Mouse (Mus musculus) embryonic facial prominence, embryonic 15.5 days (tissue): ENCODE data around the gene Ddo. TPM values are rescaled to one million over a fixed set of nuclear protein-coding genes. Genes with fewer than 3 reads are reported as not detected.

ENCODE experiments used
- ATAC-seq: fragments of 200-750 bp; cut with Nextera tagmentation; 2 replicates; pipeline ENCODE4 v1.8.0; 2017; ENCODE audit warnings: low read depth, moderate TSS enrichment; ENCODE audit not compliant: insufficient number of reproducible peaks, low FRiP score, low TSS enrichment
- H3K27ac ChIP-seq: fragments of 300-500 bp; sonication (generic); replicated peaks from 2 replicates; pipeline ENCODE4 v1.5.1; 2015; ENCODE audit warnings: mild to moderate bottlenecking, inconsistent platforms
- H3K27me3 ChIP-seq: fragments of 300-500 bp; sonication (generic); 2 replicates; pipeline ENCODE4 v1.6.1; 2015; ENCODE audit warnings: inconsistent platforms
- H3K36me3 ChIP-seq: fragments of 300-500 bp; sonication (generic); 2 replicates; pipeline ENCODE4 v1.6.1; 2015; ENCODE audit warnings: mild to moderate bottlenecking, inconsistent platforms
- H3K4me1 ChIP-seq: fragments of 300-500 bp; sonication (generic); 2 replicates; pipeline ENCODE4 v1.6.1; 2015; ENCODE audit warnings: inconsistent platforms
- H3K4me2 ChIP-seq: fragments of 300-500 bp; sonication (generic); replicated peaks from 2 replicates; pipeline ENCODE4 v1.6.1; 2015; ENCODE audit warnings: mild to moderate bottlenecking, inconsistent platforms
- H3K4me3 ChIP-seq: fragments of 300-500 bp; sonication (generic); replicated peaks from 2 replicates; pipeline ENCODE4 v1.5.1; 2015; ENCODE audit warnings: mild to moderate bottlenecking, inconsistent platforms
- H3K9ac ChIP-seq: fragments of 300-500 bp; sonication (generic); 2 replicates; pipeline ENCODE4 v1.6.1; 2015; ENCODE audit warnings: inconsistent platforms
- H3K9me3 ChIP-seq: fragments of 300-500 bp; sonication (generic); replicated peaks from 2 replicates; pipeline ENCODE4 v1.6.1; 2016; ENCODE audit warnings: inconsistent platforms
- WGBS: fragments of 180-500 bp; shearing (Covaris S2); methylation state at CpG from one replicate; pipeline ENCODE4 v1.1.7; 2015; 5-methylcytosine and 5-hydroxymethylcytosine counted together
- polyA plus RNA-seq: library from polyadenylated mRNA; unstranded; fragments of >200 nt; fragmentation: Nextera tagmentation; extraction: Ambion mirVana; gene quantifications from 2 replicates; pipeline ENCODE4 v1.2.1, GENCODE M21; 2015

The Ddo gene
- polyA plus RNA-seq, 1 experiment from 2014 or later: 2.8 TPM

GRCm38 (mm10) chr10:40716713-40717112 is 86.9 kb downstream of the Ddo start:
- 70% methylated on average over 3 of the region's 3 CpGs for WGBS
- Histone ChIP-seq H3K4me2 (no peak overlapping the region), H3K4me3 (no peak overlapping the region), H3K36me3 (no peaks in the 10 kb centered on the region), H3K9ac (no peak overlapping the region), H3K27ac (no peak overlapping the region), H3K4me1 (peaks cover 5% of the 10 kb centered on the region; the same call in 1 of the 2 replicates), H3K9me3 (no peaks in the 10 kb centered on the region), H3K27me3 (no peaks in the 10 kb centered on the region)
- ATAC-seq: no peak

DNA sequence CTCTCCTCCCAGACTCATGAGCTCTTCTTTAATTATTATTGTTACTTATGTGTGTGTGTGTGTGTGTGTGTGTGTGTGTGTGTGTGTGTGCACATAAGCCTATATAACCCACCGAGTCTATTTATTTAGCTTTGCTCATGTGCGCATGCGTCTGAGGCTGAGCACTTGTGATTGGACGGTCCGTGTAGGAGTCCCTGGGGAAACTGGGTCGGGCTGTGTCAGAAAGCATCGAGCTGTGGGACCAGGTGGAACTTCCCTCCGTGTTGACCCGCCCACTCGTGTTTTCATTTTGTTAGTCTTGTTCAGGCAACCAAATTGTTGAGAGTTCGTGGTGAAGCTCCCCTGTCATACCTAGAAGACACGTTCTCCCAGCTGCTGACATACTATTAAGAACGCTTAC is 88.6 kb downstream of the Ddo start:
- H3K27me3 ChIP-seq: no peaks in the 10 kb centered on the region
- 92% methylated on average over 13 of the region's 13 CpGs for WGBS
- peaks cover 4% of the 10 kb centered on the region; the same call in 1 of the 2 replicates for H3K4me1 ChIP-seq
- no peak overlapping the region for H3K4me2 ChIP-seq
- H3K36me3 ChIP-seq: no peaks in the 10 kb centered on the region
- H3K9me3 ChIP-seq: no peaks in the 10 kb centered on the region
- H3K4me3 ChIP-seq: no peak overlapping the region
- ATAC-seq: no peak
- H3K27ac ChIP-seq: no peak overlapping the region
- H3K9ac ChIP-seq: no peak overlapping the region

GRCm38 (mm10) chr10:40719062-40719461 is 89.3 kb downstream of the Ddo start:
- Histone ChIP-seq H3K4me3 (no peak overlapping the region), H3K27me3 (no peaks in the 10 kb centered on the region), H3K9me3 (no peaks in the 10 kb centered on the region), H3K4me1 (peaks cover 2% of the 10 kb centered on the region; the same call in 1 of the 2 replicates), H3K4me2 (no peak overlapping the region), H3K36me3 (no peaks in the 10 kb centered on the region), H3K9ac (no peak overlapping the region), H3K27ac (no peak overlapping the region)
- ATAC-seq: no peak
- WGBS: 53% methylated on average over 6 of the region's 6 CpGs

- H3K4me3 ChIP-seq: no peak overlapping the region
- H3K27me3 ChIP-seq: no peaks in the 10 kb centered on the region
- H3K9me3 ChIP-seq: no peaks in the 10 kb centered on the region
- ATAC-seq: no peak
- H3K4me1 ChIP-seq: peaks cover 2% of the 10 kb centered on the region; the same call in 1 of the 2 replicates
- no peak overlapping the region for H3K4me2 ChIP-seq
- no peaks in the 10 kb centered on the region for H3K36me3 ChIP-seq
- 52% methylated on average over 5 of the region's 5 CpGs for WGBS
- no peak overlapping the region for H3K9ac ChIP-seq
- peak overlapping the region; percentile 68 for H3K27ac ChIP-seq
These were observed 91.1 kb downstream of the Ddo start for GRCm38 (mm10) chr10:40720883-40721282.

DNA sequence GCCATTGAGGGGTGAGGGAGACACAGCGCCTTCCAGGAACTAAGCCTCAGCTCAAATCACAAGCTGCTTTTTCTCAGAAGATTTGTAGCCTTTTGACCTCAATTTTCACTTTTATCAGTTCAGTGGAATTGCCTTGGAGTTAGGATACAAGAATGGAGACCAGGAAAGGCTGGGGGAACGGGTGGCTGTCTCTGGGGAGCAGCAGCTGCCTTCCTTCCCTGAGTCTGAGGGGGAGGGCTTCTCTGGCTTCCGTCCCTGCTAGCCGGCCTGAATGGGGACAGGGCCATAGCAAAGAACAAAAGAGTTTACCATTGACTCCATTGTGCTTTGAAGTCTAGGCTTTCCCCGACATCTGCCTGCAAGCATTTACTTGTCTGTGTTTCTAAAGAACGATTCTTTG is 94.5 kb downstream of the Ddo start:
- Histone ChIP-seq H3K36me3 (no peaks in the 10 kb centered on the region), H3K27ac (no peak overlapping the region), H3K4me3 (no peak overlapping the region), H3K4me2 (no peak overlapping the region), H3K9me3 (no peaks in the 10 kb centered on the region), H3K4me1 (peaks cover 12% of the 10 kb centered on the region), H3K27me3 (no peaks in the 10 kb centered on the region), H3K9ac (no peak overlapping the region)
- ATAC-seq: no peak
- WGBS: 39% methylated on average over 6 of the region's 6 CpGs

DNA sequence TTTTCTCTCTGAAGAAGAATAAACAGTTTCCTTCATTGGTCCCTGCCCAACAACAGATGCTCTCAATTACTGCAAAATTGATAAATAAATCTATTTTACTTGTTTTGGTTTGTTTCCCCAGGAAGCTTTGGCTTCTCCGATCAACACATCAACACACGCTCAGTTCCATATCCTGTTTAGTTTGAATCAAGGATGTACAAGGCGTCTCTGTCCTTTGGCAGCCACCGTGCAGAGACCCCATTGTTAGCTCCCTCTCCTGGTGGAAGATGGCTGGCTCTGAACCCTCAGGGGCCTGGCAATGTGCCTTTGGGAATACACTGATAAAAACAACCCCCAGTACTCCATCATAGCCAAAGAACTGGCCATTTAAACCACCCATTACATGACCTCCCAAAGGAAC is 95.3 kb downstream of the Ddo start:
- no peaks in the 10 kb centered on the region for H3K9me3 ChIP-seq
- no peak overlapping the region for H3K9ac ChIP-seq
- no peak overlapping the region for H3K4me2 ChIP-seq
- peaks cover 12% of the 10 kb centered on the region for H3K4me1 ChIP-seq
- whole genome bisulfite sequencing: 43% methylated on average over 4 of the region's 4 CpGs
- no peaks in the 10 kb centered on the region for H3K27me3 ChIP-seq
- H3K27ac ChIP-seq: no peak overlapping the region
- no peak for ATAC-seq
- H3K36me3 ChIP-seq: no peaks in the 10 kb centered on the region
- no peak overlapping the region for H3K4me3 ChIP-seq

- H3K27me3 ChIP-seq: no peaks in the 10 kb centered on the region
- no peak overlapping the region for H3K27ac ChIP-seq
- H3K4me3 ChIP-seq: no peak overlapping the region
- H3K4me2 ChIP-seq: no peak overlapping the region
- ATAC-seq: no peak
- H3K9me3 ChIP-seq: no peaks in the 10 kb centered on the region
- H3K4me1 ChIP-seq: peaks cover 12% of the 10 kb centered on the region
- no peaks in the 10 kb centered on the region for H3K36me3 ChIP-seq
- H3K9ac ChIP-seq: no peak overlapping the region
- 69% methylated on average over 4 of the region's 4 CpGs for WGBS
These were observed 95.7 kb downstream of the Ddo start for GRCm38 (mm10) chr10:40725471-40725870.

DNA sequence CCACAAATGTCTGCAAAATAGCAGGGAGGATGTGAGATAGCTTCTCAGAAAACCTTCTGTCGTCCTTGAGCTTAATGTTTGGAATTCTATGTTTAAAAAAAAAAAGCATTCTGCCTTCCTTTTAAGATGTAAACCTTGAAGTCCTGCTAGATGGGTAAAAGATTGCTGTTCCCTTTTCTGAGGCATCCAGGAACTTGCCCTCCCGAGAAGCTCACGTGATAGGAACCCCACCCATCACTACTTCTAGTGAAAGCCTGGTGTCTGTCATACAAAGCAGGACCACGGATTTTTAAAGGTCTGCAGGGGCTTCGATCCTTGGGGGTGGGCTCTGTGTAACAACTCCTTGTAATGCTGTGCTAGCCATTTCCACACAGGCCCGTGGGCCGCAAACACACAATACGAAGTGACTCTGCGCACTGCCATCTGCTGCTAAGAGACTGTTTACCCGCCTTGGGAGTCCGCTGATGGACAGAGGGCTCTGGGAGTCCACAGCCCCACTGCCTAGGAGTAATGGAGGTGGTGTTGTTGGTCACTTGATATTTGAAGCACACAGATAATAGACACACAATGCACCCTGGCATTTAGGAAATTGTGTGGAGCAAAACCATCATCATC is 96.6 kb downstream of the Ddo start:
- no peak overlapping the region for H3K4me3 ChIP-seq
- no peaks in the 10 kb centered on the region for H3K27me3 ChIP-seq
- 54% methylated on average over 11 of the region's 11 CpGs for WGBS
- no peak overlapping the region for H3K27ac ChIP-seq
- no peaks in the 10 kb centered on the region for H3K36me3 ChIP-seq
- H3K9ac ChIP-seq: no peak overlapping the region
- no peaks in the 10 kb centered on the region for H3K9me3 ChIP-seq
- H3K4me2 ChIP-seq: no peak overlapping the region
- ATAC-seq: no peak
- peaks cover 10% of the 10 kb centered on the region for H3K4me1 ChIP-seq

DNA sequence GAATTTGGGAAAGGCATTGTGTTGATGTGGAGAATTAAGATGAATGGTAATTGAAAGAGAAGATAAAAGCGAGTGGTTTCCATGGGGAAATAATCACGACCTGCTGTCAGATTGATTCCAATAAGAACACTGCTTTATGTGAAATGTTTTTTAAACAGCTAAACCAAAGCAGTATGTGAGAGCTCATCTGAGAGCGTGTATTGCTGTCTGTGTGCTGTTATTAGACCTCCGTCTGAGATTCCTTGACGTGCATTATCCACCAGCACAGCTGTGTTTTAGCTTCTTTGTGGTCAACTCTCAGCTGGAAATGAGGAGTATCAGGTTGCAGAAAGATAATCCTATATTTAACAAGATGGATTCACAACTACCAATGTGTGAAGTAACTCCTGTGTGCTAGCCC is 97.2 kb downstream of the Ddo start:
- H3K27ac ChIP-seq: no peak overlapping the region
- H3K27me3 ChIP-seq: no peaks in the 10 kb centered on the region
- no peak for ATAC-seq
- 28% methylated on average over 5 of the region's 5 CpGs for WGBS
- no peaks in the 10 kb centered on the region for H3K36me3 ChIP-seq
- no peak overlapping the region for H3K4me2 ChIP-seq
- H3K4me3 ChIP-seq: no peak overlapping the region
- no peaks in the 10 kb centered on the region for H3K9me3 ChIP-seq
- H3K4me1 ChIP-seq: peaks cover 10% of the 10 kb centered on the region
- no peak overlapping the region for H3K9ac ChIP-seq

GRCm38 (mm10) chr10:40730200-40730599 is 100.4 kb downstream of the Ddo start:
- no peaks in the 10 kb centered on the region for H3K9me3 ChIP-seq
- no peak overlapping the region for H3K4me2 ChIP-seq
- H3K4me1 ChIP-seq: peaks cover 10% of the 10 kb centered on the region
- 80% methylated on average over 5 of the region's 5 CpGs for WGBS
- ATAC-seq: no peak
- H3K27ac ChIP-seq: no peak overlapping the region
- H3K4me3 ChIP-seq: no peak overlapping the region
- no peaks in the 10 kb centered on the region for H3K36me3 ChIP-seq
- no peaks in the 10 kb centered on the region for H3K27me3 ChIP-seq
- no peak overlapping the region for H3K9ac ChIP-seq
